Mouse (Mus musculus) hematopoietic stem cell, adult 5-6 weeks (primary cell): ENCODE measurements around the gene Lrp8. TPM values are rescaled to one million over a fixed set of nuclear protein-coding genes. Genes with fewer than 3 reads are reported as not detected.

Experiments
- ATAC-seq, 2 experiments: fragments of 125-278 bp in 1 of 2; replicated peaks in 1 of 2; 2 replicates each; pipeline ENCODE4 v1.8.0; 2016 to 2017; ENCODE audit warnings: inconsistent platforms in 2 of 2, mild to moderate bottlenecking in 2 of 2, moderate number of reproducible peaks in 2 of 2, low read depth in 1 of 2, moderate TSS enrichment in 1 of 2; ENCODE audit not compliant: low FRiP score in 2 of 2, poor library complexity in 2 of 2, severe bottlenecking in 2 of 2, insufficient read depth in 1 of 2, low TSS enrichment in 1 of 2
- total RNA-seq: library from RNA; stranded (forward); fragments of 172-1452, 232-1000 nt; gene quantifications from 2 replicates; pipeline ENCODE4 v1.2.3, GENCODE M21; 2017

Lrp8 gene
- total RNA-seq, 1 experiment from 2014 or later = 8.1 TPM

DNA sequence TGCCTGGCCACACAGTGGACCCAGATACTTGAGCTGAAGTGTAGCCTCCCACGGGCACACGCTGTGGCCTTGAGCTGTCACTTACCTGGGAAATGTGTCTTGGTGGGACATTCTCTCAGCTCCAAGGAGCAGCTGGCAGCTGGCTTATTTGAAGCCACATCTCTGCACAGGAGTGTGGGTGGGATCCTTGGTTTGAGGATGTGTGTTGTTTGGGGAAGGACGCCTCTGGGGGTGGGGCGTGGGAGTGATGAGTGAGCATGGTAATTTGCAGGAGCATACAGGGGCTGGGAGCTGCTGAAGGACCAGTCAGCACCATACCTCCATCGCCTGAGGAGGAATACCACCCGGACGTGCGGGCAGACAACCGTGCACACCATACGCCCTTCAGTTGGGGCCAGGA is 28.1 kb downstream of the Lrp8 start:
- no peak for ATAC-seq

- ATAC-seq = no peak
Measured at GRCm38 (mm10) chr4:107830821-107831221, 28.8 kb downstream of the Lrp8 start.

DNA sequence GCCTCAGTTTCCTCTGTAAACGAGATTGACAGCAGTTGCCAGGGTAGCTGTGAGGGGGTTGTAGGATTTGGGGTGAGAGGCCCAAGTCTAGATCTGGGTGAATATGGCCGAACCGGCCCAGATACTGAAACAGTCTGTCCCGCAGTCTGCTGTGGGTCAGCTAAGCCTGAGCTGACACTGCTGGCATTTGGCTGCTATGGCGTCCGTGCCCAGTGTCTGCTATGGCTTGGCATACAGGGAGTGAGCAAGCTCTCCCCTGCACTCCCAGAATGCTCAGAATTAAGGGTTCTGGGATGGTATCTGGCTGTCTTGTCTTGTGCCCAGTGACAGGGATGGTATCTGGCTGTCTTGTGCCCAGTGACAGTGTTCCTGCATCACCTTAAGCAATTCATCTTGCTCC is 29.6 kb downstream of the Lrp8 start:
- no peak for ATAC-seq

- no peak for ATAC-seq
Measured at GRCm38 (mm10) chr4:107833525-107833924, 31.5 kb downstream of the Lrp8 start.

DNA sequence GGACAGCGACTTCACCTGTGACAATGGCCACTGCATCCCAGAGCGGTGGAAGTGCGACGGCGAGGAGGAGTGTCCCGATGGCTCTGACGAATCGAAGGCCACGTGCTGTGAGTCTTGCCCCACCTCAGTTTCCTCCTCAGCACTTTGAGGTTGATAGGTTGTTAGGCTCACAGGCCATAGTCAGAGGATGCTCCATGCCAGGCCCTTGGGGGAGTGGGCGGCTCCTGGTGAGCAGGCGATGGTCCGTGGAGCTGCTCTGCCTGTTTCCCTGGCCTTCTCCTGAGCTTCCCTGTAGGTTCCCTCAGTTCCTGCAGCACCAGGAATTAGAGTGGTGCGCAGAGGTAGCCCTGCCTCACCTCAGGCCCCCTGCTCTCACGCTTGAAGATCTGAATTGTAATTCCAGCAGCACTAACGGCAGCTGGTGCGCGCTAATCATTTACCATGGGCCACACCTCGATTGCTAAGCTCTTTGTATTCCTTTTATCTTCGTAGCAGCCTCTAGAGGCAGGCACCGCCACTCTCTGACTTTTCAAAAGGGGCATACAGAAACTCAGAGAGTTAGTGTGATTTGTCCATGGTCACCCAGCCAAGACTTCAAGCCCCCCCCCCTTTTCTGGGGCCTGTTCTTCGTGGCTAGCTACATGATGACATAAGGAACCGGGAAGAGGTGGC is 32.7 kb downstream of the Lrp8 start:
- ATAC-seq = no peak

- ATAC-seq = no peak
Measured at GRCm38 (mm10) chr4:107835508-107835909, 33.4 kb downstream of the Lrp8 start.

- no peak for ATAC-seq
Measured at GRCm38 (mm10) chr4:107836758-107837157, 34.7 kb downstream of the Lrp8 start.

- no peak for ATAC-seq
Measured at GRCm38 (mm10) chr4:107837910-107838309, 35.8 kb downstream of the Lrp8 start.

DNA sequence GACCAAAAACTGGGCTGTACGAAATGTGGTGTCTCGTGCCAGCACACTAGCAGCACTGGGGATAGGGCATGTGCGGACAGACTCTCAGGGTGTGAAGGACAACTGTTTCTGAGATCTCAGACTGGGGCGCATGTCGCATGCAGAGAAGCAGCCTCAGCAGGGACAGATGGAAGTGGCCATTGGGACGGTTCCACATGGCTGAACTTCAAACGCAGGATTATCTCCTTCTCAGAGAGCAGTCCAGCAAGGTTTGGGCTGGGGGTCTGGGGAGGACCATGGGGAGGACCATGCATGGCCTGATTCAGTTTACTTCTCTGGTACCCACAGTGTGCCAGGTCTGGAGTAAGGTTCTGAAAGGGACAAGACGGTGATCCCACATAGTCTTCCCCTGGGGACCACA is 41.6 kb downstream of the Lrp8 start:
- no peak for ATAC-seq

DNA sequence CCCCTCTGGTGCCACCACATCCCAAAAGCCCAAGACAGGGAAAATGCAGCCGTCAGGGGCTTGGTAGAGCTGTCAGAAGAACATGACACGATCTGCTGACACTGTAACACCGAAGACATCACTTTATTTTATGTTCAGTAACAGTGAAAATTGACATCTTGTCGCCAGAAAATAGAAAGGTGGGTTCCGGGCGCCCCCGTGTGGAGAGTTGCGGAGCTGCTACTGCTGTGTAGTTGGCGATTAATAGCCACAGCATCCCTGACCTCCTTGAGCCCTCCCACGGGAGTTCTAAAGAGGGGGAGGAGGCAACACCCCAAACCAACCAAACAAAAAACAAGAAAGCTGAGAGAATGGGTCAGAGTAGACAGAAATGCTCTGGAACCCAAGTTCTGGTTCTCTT is 42.9 kb downstream of the Lrp8 start:
- ATAC-seq = peak in 1 of 2 experiments; percentile 25; a peak in 2 of 4 replicates

DNA sequence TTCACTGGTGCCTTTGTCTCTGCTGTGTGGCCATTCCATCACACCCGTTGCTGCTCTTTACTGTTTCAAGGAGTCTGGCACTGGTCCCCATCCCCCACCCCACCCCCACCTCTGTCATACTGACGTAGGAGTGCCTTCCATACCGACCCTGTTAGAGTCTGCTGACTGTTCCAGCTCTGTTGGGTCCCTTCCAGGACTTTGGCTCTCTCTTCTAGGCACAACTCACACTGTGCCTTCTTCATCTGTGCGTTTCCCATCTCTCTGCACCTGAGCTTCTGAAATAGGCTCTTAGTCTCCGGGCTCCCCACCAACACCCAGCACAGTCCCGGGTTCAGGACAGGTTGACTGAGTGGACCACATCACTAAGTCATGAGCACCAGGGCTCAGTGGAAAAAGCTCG is 44.7 kb downstream of the Lrp8 start:
- ATAC-seq = no peak

DNA sequence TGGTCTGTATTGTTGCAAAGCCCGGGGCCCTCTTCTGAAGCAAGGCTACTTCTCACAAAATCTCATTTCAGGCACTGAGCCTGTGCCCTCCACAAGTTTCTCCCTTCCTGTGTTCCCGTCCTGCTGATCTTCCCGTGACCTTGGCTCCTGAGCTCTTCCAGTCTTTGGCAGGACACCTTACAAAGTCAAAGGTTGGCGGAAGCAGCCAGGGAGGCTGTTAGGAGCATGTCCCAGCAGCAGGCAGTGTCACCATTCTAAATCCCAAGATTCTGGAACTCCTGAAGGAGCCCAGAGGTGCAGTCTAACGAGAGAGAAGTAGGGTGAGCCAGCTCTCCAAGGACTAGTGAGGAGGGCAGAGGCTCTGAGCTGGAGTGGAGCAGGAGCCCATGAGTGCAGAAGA is 46.5 kb downstream of the Lrp8 start:
- no peak for ATAC-seq

GRCm38 (mm10) chr4:107849621-107850020 is 47.6 kb downstream of the Lrp8 start:
- ATAC-seq = no peak

DNA sequence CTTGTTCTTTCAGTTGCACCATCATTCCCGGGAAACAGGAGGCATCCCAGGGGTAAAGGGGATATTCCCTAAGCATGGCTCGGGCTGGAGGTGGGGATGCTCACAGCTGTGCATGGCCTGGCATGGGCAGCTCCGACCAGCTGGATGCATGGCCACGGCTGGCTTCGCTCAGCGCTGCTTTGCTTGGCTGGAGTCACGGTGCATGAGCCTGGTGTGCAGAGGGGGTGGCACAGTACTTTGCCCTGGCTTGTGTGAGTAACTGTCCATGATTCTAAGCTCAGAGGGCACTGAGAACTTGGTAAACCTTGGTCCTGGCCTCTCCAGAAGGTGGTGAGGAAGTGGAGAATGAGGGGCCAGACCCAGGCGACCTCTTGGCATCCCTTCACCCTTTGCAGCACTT is 48.0 kb downstream of the Lrp8 start:
- ATAC-seq = no peak

DNA sequence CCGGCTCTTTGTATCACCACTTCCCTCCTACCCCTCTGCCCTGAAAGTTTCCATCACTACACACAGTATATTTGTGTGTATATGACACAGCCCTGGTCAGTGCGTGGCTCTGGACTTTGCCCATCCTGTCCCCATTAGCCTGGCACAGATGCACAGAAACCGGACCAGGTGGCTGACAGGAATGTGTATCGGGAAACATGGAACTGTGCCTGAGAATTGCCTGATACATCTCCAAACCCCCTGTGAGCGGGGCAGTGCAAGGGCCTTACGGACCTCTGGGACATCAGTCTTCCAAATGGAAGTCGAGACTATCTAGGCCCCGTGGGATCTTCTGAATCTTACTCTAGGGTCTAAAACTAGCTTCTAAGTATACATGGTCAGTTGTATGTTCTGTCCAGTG is 51.3 kb downstream of the Lrp8 start:
- ATAC-seq = no peak

DNA sequence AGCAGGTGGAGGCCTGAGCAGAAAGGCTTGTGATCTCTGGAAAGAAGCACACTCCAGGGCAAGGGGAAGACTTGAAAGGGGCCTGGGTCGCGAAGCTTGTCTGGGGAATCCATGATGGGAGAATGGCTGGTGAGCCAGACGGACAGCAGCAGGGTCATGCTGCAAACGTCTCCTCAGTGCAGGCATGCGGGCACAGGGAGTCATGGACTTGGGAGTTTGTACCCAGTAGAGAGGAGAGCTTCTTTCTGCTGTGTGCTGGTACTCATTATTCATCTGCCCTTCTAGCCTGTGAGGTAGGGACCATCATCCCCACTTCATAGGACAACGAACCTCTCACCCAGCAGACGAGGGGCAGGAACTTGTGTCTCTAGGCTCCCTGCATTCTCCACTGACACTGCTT is 51.8 kb downstream of the Lrp8 start:
- no peak for ATAC-seq

GRCm38 (mm10) chr4:107856958-107857686 is 55.1 kb downstream of the Lrp8 start:
- no peak for ATAC-seq

- ATAC-seq = no peak
Measured at GRCm38 (mm10) chr4:107858995-107859394, 56.9 kb downstream of the Lrp8 start.

DNA sequence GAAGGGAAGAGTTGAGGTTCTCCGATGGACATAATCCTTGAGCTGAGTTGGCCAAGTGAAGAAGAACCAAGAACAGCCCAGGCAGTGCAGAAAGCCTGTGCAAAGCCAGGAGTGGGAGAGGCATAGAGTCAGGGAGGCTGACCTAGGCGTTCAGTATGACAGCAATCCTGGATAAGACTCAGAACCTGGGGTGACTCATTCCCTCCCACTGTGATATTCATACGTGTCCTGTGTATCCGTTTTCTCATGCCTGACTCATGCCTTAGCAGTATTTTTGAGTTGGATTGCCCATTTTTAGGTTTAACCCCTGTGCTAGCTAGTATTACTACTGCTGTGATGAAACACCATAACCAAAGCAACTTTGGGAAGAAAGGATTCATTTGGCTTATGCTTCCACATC is 62.8 kb downstream of the Lrp8 start:
- ATAC-seq = no peak
